Mouse (Mus musculus) fibroblast of lung, adult 2 months (primary cell): ENCODE measurements around the gene Tmem239.
"Not testable (repeated sequence)": the region's sequence is repeated elsewhere in the genome, so short reads cannot be mapped to it uniquely, and the experiment has no call there.

Source experiments
- DNase-seq: peaks from one replicate; pipeline ENCODE4 v3.0.0-alpha.2; 2011; ENCODE audit warnings: low read depth

Gene Tmem239

GRCm38 (mm10) chr2:130406178-130406577 lies at the start of gene Tmem239:
Gene Tmem239, plus strand, starts transcription at chr2:130406478.
- no peak for DNase-seq

DNA sequence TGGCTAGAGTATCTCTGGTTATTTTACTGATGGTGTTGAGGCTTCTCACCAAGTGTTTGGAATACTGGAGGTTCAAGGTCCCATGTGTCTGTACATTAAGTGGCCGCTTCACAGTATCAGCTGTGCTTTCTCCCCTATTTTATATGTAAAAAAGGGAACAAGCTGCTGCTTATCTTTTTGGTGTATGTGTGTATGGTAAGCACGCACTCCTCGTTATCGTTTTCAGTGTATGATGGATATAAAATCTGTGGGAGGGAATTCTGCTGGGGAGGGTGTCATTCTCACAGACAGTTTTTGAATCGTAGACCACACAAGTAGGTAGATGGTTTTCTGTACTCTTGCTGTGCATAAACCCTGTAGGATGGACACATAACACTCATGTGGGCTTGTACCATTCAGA lies 48.7 kb upstream of the Tmem239 start:
- DNase-seq = no peak

DNA sequence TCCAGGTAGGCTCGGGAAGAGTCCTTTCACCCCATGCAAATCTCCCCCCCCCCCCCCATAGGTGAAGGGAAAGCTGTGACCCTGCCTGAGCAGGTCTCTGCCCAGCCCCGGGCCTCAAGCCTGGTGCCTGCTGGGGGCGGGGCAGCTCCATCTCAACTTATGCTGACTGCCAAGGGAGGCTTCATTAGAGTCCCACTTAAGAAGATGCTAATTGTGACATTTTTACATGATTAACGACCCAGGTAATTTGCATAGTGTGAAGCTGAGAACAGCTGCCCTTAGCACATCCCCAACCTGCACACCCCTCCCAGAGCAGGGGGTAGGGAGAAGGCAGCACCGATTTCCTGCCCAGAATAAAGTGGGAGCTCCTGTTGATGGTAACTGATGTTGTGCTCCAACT lies 47.4 kb upstream of the Tmem239 start:
- no peak for DNase-seq

DNA sequence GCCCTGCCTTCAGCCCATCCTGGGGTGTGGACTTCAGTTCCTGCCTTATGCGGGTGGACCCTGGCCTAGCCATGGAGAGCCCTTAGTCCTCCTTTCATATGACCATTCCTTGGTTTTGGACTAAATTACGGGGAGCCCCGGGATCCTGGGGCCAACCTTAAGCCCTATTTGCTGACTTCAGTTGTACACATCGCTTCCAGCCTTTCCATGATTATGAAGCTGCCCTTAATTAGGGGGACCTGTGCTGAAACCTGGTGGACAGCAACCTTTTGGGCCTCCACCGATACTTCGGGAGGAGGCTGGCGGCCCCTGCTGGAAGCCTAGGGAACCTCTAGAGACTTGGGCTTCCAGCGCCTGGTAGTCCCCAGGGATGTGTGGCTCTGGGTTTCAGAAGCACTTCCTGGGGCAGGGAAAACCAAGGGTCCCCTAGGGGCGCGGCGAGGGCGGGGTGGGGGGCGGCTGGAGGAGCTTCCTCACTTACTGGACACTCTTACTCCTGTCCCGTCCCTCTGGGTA lies 43.7 kb upstream of the Tmem239 start:
- no peak for DNase-seq

GRCm38 (mm10) chr2:130365211-130366094 lies 40.8 kb upstream of the Tmem239 start:
- no peak for DNase-seq

GRCm38 (mm10) chr2:130367386-130367785 lies 38.9 kb upstream of the Tmem239 start:
- no peak for DNase-seq

GRCm38 (mm10) chr2:130373026-130373425 lies 33.3 kb upstream of the Tmem239 start:
- DNase-seq = not testable (repeated sequence)

DNA sequence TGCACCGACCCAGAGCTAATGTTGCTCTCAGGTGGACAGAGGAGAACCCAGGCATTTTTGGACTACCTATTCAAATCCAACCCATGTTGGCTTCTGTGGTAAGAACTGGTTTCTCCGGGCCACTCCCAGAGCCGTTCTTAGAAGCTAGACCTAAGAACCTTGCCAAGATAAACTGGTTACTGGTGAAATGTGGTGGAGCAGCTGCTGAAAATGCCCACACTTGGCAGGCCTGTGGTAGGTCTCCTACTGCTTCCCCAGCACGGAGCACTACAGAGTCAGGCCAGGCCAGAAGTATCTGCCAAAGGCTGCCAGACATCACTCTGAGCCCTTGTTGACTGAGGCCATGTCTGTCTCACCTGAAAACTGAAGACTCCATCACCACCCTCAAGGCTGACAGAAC lies 31.3 kb upstream of the Tmem239 start:
- DNase-seq = peak; percentile 67

GRCm38 (mm10) chr2:130383205-130383604 lies 23.1 kb upstream of the Tmem239 start:
- DNase-seq = no peak

DNA sequence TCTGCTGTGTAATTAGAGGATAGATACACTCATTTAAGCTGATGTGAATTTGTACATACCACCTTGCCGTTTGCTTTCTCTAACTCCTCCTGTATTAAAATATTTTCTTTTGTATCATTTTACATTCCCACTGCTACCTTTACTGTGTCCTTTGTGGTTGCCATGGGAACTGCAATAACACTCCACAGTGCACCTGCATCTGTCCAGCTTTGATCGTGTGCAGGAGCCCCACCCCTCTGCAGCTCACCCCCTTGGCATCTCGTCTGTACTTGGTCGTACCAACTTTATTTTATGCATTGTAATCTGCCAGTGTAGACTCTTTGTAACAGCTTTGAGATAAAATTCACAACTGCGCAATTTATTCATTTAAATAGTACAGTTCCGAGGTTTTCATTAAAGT lies 22.4 kb upstream of the Tmem239 start:
- no peak for DNase-seq

DNA sequence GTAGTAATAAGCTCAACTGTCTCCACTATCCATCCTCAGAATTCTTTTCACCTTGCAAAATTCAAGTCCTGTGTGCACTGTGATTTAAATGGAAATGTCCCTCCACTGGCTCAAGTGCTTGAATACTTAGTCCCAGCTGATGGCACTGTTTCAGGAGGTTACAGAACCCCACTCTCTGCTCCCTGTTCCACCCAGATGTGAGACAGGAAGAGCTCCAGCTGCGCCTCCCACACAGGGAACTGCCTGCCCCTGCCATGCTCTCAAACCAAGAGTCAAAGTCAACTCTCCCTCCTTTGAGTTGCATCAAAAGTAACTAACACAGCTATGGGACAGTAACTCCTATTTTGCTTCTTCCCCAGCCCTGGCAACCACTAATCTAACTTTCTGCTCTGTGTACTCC lies 20.1 kb upstream of the Tmem239 start:
- no peak for DNase-seq

DNA sequence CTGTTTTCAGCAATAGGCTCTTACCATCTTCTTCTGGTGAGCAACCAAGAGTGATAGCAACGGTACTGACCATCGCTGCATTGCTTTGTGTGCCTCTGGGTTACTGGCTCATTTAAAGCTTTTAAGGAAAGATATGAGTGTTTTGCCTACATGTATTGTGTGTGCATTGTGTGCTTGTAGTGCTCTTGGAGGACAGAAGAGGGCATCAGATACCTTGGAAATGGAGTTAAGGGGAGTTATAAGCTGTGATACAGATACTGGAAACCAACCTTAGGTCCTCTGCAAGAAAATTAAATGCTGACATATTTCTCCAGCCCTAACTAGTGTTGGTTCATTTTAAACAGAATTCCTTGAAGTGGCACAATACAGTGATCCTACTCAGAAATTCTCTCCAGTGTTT lies 17.5 kb upstream of the Tmem239 start:
- no peak for DNase-seq

DNA sequence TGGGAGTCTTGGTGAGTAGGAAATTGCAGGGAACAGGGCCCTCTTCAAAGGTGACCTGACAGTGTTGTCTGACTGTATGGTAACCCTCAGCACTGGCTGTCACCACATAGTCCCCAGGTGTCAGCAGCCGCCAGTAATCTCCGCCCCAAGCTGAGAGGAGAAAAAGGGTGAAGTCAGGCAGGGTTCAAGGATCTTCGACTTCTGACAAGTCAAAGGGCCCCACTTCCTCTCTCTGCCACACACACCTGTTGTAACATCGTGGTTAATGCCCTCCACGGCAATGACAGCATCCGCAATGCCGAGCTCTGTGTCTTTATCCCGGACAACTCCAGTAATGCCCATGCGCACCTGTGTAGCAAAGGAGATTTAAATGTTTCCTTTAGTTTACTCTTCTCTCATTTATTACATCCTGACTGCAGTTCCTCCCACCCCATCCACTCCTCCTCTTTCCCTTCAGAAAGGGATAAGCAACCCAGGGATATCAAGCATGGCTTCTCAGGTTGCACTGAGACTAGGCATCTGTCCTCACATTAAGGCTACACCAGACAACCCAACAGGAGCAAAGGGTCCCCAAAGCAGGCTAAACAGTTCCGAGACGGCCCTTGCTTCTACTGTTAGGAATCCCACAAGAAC lies 15.2 kb upstream of the Tmem239 start:
- no peak for DNase-seq

DNA sequence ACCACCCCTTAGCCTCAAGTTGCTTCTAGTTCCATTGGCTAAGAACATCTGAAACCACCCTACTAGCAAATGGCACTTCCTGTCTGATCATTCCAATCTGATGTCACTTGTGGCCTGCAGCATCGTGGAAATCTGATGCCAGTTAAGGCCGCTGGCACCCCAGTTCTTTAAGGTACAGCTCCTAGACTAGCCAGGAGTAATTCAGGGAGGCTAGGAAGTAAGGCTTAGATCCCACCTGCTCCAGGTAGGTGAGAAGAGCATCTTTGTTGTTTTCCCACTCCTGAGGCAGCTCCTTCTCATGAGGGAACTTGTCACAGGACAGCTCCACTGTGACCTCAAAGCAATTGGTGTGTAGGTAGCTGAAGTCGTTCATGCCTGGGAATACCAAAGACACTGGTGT lies 13.4 kb upstream of the Tmem239 start:
- DNase-seq = no peak

DNA sequence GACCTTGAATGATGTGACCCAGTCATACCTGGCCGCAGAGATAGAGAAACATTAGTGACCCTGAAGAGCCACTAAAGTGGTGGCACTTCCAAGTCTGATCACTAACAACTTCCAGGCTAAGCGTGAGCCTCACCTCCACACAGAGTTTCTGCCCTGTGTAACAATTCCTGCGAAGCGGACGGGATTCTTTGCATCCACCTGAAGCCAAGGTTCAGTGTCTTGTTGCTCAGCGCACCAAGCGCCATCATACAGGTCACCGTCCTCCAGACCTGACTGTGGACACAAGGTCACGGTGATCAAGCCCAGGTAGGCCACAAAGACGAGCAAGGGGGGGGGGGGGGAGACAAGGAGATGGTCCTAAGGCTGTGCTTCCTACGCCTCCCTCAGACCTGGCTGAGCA lies 10.6 kb upstream of the Tmem239 start:
- no peak for DNase-seq

GRCm38 (mm10) chr2:130397186-130397985 lies 8.9 kb upstream of the Tmem239 start, which contains the start of gene Cpxm1:
Gene Cpxm1, minus strand, starts transcription at chr2:130397574.
- no peak for DNase-seq

DNA sequence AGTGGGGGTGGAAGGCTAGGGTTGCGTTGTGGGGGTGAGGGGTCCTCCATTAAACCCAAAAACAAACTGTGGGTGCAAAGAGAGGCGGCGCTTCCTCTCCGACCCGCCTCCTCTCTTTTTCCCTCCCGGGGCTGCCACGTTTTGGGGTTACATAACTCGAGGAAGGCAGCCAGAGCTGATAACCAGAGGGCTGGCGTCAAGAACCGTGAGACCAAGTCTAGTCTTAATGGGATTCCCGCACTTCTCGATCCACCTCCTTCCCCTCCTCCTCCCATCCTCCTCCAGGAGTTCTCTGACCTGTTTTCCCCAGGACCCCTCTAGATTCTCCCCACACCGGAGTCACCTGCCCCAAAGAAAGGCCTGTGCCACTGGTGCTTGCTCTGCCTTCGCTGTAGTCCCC lies 8.2 kb upstream of the Tmem239 start:
- no peak for DNase-seq

- no peak for DNase-seq
These were observed 6.2 kb upstream of the Tmem239 start for GRCm38 (mm10) chr2:130400046-130400445.

DNA sequence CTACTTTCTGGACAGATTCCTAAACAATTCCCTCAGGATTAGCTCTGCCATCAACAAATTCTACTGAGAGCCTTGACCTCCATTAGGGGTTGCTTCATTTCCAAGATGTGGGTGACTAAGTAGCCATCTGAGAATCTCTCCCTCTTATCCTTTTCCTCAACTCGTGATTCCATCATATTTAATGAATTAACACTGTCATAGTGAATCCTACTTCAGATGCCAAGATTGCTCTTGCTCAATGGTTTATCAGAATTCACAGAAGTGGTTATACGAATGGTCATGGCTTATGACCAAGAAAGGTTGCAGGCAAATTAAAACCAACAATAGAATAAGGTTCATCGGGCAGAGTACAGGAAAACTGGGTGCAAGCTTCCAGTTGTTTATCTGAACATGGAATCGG lies 4.4 kb upstream of the Tmem239 start:
- no peak for DNase-seq

DNA sequence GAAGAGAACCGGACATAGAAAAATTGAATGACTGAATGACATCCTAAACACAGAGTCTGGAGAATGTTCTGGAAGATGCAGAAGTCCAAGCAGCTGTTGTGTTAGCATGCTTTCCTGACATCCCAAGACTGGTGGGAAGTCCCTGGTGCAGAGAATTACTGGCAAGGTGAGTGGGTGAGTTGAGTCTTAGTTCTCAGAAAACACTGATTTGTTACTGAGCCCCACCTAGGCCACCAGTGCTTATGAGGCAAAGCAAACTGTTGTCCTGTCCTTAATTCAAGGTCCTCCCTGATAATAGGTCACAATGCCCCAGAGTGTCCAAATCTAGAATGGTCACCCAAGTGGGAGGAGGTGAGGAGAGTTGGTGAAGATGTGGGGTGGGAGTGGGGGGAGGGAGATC lies 1.3 kb upstream of the Tmem239 start, which contains the start of the genes Gm28372 and 1700020A23Rik:
Gene Gm28372, plus strand, starts transcription at position 301 of the 400 bp plus-strand sequence.
Gene 1700020A23Rik, plus strand, starts transcription at position 321 of the 400 bp plus-strand sequence.
- no peak for DNase-seq

GRCm38 (mm10) chr2:130408194-130408593 lies 1.9 kb downstream of the Tmem239 start:
- DNase-seq = peak; percentile 27
